Mouse (Mus musculus) kidney, adult 11 months (tissue): ENCODE data around the gene Mipol1.

Experiments
- DNase-seq: peaks from one replicate; pipeline ENCODE4 v3.0.0; 2022

Mipol1 gene

DNA sequence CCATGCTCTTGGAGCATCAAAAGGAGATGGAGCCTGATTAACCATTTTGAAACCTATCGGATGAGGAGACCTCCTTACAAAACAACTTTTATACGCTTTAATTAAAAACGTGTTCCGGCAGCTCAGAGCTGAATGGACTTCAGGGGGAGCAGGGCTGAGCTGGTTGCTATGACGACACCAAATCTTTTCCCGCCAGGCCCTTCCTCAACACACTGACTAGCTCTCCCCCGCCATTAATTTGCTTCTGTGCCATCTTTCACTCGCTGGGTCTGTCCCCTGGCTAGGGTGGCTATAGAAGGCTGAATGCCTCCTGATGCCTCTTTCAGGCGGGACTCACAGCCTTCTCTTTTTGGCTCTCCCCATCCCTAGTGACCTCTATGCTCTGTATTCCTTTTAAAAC is 300.2 kb downstream of the Mipol1 start:
- DNase-seq, result no peak

DNA sequence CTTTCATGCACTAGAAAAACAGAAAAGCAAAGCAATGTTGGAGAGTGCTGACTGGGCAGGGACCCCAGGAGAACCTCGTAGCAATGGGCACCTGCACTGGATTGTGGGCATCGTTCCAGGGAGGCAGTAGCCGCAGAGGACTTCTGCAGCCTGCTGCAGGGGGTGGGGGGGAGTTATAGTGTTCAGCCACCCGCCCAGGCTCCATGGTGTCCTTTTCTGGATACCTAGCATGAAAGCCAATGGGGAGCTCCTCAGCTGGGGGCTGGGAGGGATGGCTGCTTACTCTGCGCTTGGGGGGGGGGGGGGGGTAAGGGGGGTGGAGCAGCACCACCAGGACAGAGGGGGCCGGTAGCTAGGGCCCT is 304.3 kb downstream of the Mipol1 start:
- no peak for DNase-seq

DNA sequence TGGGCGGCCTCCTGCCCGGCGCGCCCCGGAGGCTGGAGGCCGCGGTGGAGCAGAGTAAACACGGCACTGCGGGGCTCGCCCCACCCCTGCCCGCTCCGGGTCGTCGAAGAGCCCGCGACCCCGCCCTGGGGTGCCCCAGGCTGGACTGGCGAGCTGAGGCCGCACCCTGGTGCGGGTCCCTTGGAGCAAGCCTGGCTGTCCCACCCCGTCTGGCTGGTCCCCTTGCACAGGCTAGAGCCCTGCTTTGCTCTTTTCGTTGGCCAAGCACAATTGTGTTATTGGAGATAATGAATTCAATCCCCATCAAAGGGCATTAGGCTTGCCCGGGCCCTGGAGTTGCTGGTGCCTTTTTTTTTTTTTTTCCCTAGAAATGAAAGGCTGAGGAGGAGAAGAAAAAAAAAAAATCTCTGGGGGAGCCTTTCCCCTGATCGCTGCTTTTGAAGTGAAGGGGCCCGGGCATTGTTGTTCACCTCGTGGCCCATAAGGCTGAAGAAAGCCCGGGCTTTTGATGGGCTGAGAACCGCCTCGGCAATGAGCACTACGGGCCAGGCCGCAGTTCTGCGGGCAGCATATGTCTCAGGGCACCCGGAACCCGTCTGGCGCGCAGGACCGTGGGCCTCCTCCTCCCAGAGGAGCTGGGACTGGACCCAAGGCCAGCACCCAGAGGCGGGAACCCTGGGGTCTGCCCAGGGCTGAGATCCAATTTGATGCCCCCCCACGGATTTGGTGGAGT is 304.8 kb downstream of the Mipol1 start:
- DNase-seq, result no peak

DNA sequence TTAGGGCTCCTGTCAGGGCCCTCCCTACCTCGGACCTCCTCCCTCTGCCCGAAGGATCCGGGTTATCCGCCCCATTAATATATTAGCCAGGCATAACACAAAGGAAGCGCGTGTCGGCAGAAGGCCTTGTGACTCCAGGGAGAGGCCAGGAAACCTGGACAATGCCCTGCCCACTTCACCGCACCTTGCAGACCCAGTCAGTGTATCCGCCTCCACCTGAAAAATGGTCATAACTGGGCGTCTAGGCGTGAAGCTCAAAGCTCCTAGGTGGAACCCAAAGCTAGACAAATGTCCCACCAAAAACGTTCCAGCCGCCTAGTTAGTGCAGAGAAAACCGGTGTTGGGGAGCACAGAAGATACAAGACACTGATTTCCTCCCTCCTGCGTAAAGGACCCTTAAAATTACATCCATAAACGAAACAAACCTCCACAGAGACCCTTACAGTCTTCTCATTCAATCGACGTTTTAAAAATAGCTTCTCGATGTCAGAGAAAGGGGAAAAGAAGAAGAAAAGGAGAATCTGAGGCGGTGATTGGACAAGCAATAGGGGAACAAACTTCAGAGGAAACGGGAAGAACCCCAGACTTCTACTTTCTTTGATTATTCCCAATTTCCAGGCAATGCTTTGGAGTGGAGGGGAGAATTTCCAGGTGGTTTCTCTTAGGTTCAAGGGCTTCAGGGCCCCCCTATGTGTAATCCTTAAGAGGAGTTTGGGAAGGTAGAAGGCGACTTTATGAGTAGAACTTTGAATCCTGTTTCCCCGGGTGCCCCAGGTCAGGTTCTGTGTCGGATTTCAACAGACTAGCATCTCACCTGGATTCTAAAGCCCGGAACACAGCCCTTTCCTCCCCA is 306.1 kb downstream of the Mipol1 start:
- no peak for DNase-seq

DNA sequence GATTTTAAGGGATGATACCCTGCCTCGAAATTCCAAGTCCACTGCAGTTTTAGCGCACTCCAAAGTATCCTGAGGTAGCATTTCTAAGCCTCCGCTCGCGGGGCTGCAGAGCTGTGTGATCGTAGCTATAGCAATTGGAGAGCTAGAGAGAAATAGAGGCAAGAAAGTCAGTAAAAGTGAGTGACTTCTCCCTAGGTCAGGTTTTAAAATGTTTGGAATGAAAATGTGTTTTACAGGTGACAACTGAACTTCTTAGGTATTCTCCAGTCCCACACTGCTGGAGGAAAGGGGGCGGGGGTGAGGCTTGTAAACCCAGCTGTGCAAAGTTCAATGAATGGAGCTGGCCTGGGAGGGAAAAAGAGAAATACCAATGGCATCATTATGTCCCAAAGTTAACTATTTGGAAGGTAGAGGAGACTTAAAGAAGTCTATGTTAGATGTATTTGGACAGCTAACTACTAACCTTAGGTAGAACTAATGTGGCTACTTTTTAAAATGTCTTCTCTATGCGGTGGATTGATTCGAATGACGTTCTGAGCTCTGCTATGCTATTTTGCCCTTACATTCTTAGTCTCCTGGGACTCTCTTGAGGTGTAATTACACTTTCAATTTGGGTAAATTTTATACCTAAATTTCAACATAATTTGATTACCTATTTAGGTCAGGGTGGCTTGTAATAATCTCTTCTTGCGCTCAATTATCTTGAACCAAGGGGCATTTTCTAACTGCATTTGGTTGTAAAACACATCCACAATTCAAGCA is 306.9 kb downstream of the Mipol1 start:
- DNase-seq, result no peak

DNA sequence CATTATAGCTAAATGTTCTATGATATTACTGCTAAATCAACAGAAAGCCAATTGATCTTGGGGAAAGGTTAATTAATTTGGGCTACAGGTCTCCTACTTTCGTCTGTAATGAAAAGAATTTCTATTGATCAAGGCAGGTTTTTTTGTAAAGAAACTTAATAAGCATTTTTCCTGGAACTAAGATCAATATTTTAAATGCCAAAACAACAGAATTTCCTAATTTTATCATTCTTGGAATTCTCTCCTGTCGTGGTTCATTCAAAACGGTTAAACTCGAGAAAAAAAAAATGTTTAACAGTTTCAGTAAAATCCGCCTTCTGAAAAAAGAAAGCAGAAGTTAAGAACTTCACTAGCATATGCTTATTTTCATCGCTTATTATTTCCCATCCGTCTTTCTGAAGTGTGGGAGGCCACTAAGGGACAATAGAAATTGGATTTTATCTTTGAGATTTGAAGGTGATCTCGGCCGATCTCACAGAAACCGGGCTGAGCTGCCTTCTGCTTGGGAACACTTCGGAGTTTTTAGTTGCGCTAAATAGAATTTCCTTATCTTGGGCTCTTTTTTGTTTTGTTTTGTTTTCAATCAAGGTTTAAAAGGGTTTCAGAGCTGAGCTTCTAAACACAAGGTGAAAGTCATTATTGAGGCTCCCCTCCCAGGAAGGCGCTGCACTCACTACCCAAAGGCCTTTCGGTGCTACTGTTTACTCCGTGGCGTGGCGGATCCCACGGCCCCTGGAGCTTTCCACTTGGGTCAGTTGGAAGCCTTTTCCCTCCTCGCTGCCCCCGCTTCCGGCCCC is 307.8 kb downstream of the Mipol1 start:
- DNase-seq, result no peak

DNA sequence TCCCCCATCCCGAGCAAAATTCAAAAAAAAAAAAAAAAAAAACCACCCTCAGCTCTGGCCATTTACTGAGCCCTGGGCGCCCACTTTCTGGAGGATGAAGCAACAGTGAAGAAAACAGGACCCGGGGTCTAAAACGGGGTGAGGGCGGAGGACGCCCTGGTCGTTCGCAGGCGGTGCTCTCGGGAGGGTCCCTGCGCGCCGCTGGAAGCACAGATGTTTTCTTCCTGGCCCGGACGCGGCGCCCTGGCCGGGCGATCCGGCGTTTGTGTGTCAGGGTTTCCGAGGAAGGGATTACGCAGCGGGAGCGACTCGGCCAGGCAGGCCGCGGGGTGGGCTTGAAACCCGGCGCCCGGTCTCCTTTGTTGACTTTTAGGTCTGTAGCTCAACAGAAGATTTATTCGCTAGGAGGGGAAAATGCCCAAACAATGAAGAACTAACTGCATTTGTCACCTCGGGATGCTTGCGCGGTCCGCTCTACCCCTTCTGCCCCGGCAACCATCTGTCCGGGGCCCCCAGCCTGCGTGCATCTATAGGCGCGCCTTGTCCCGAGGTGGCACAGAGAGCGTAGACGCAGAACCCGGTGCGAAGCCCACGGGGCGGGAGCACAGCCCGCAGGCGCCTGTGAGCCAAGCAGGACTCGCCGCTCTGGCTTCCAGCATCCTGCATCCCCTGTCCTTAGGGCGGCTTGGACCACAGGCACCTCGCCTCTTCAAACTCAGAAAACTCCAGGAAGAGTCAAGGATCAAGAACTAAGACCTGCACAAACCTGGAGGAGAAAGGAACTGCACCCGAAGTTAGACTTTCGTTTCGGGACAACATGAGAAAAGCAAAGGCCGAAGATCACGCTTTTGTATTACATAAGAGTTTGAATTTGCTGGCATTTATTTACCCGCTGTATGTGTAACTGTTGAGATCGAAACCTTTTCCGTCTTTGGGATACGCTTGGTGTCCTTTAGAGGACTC is 308.6 kb downstream of the Mipol1 start:
- no peak for DNase-seq

DNA sequence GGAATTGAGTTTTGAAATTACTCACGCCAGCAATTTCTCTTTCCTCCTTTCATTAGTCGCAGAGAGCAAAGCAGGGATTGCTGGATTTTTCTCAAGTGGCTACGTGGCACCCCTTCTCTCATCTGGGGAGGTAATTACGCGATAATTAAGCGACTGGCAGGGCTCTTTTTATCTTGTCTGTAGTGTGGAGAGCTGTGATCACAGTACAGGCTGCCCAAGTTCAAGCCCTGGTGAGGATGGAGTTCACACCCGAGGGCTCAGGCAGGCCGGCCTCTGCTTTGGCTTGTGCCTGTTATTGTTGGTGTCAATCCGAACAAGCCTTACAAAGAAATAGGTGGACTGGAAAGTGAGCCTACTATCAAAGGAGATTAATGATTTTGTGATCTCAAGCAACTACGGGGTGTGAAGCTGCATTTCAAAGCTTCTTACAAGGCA is 309.3 kb downstream of the Mipol1 start:
- DNase-seq, result no peak

DNA sequence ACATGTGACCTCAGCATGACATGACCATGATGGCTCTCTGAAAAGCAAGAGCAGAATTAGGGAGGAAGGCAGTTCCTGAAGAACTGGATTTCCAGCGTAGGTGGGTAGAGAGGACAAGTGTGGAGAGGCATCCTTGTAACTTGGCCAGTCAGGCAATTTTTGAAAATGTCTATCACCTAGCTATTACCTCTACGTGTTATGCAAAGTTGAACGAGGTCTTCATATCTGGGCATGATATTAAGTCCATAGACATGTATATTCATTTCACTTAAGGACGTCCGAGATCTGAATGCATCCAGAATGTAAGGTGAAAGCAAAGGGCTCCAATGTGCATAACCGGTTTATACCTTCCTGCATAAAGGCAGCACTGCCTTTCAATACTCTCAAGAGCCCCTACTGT is 310.9 kb downstream of the Mipol1 start:
- no peak for DNase-seq

DNA sequence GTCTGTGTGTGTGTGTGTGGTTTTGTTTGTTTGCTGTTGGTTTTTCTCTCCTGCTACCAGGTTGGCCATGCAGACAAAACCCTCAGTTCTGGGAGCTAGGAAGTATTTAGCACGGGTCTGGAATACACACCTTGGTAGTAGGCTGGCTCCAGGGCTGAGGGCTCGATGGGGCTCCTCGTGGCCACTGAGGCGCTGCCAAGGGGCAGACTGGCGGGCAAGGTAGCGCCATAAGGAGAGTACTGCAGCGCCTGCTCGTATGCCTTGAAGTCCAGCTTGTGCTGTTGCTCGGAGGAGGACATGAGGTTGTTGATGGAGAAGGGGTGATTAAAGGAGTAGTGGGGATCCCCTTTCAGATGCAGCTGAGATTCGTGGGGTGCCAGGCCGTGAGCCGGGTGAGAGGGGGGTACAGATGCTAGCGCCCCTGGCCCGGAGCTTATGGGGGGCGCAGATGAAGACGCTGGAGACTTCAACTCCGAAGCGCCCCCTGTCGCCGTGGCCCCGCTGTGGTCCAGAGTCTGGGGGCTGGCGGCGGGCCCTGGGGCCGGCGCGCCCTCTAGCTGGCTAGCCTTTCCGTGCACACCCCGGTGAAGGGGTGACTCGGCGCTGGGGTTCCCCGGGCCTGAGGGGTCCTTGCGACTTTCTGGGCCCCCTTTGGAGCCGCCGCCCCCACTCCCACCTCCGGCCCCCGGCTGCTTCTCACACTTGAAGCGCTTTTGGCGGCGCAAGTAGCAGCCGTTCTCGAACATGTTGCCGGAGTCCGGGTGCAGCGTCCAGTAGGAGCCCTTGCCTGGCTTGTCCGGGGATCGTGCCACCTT is 311.9 kb downstream of the Mipol1 start:
- no peak for DNase-seq

DNA sequence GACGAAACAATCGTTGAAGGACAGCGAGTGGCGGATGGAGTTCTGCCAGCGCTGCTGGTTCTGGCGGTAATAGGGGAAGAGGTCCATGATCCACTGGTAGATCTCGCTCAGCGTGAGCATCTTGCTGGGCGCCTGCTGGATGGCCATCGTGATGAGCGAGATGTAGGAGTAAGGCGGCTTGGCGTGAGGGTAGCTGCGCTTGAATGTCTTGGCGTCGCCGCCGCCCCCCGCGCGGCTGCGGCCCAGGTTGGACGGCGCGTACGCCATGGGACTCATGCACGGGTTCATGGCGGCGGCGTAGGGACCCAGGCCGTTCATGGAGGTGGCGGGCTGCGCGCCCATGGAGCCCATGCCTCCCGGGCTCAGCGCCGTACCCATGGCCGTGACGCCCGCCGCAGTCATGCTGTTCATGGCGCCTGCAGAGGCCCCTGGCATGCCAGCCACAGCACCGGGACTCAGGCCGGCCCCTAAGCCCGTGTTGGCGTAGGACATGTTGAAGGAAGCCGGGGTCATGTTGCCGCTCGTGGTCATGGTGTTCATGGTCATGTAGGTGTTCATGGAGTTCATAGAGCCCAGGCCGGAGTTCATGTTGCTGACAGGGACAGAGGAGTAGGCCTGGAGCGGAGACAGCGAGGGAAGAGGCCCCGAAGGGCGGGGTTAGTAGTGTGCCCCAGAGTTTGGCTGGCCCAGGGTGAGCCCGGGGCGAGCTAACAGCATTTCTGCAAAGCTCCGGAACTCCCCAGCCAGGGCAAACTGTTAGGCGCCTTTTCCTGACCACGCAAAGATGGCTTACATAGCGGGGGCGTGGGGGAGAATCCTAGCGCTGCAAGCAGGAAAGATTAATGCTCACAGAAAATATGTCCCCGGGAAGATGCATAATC is 312.8 kb downstream of the Mipol1 start:
- no peak for DNase-seq

DNA sequence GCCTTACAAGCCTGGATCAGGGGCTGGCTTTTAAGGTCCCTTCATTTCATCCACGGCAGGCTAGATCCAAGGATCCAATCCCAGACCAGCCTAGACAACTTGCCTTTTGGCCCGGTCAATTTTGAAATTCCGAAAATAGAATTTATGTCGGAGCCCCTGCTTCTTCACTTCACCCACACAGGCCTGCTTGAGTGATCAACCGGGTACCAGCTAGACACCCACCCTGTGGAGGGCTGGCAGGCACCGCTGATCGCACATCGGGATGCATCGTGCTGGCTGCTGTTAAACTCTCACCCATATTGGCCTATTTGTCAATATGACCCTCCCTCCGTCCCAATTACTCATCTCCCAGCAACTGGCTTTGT is 313.4 kb downstream of the Mipol1 start:
- no peak for DNase-seq

DNA sequence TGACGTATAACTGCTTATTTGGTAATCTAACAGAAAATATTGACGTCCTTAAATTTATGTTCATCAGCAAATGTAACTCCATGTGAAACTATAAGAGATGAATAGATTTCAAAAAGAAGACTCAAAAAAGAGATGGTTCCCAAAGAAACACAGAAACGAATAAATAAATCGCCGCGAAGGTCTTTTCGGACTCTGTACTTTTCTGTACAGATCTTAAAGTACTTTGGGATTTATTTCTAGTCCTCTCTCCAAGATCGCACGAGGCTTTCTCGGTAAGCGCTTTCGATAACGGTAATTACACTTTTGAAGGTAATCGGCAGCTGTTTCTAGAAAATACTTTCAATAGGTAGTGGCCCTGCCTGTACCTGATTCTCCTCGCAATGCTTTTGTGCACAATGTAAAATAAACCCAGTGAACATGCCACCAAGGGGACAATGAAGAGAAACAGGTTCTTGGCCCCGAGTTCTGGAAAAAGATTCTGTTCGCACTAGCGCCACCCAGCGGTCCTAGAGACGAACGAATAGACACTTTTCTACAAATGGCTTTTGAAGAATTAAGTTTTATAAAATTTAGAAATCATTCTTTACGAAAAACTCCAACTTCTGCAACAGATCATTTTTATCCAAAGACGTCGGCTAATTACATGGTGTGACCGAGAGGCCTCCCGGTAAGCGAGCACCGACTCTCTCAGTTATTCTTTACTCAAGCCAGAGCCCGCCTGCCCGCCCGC is 314.6 kb downstream of the Mipol1 start:
- no peak for DNase-seq

DNA sequence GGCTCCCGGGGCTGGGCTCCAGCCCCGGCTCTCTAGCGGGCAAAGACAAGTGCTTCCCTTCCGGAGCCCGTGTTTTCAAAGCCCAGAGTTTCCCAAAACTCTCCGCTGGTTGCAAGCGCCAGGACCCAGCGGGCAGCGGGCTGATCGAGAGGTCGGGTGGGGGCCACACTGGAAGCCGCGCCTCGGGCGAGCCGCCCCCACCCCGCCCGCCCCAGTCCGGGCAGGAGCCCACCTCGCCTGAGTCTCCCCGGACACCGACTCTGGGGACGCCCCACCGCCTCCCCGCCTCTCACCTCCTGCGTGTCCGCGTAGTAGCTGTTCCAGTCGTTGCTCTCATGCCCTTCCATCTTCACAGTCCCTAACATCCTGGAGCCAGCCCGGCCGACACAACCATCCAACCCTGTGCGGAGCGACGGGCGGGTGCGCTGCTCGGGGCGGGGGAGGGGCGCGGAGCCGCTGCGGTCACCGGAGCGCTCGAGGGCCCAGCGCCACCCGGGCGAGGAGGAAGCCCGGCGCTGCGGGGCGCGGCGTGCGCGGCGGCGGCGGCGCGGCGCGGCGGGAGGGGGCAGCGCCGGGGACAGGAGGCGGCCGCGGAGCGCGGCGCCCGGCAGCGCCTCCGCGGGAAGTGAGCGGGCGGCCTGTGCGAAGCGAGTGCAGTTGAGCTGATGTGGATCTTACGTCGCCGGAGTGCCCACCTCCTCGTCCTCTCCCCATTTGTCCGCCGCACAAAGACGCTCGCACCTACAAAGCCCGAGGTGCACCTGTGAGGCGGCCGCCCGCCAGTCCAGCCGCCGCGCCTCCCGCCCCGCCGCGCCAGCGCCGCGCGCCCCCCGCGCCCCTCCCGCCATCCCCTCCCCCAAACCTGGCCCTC is 315.4 kb downstream of the Mipol1 start:
- no peak for DNase-seq
